Mouse (Mus musculus): ENCODE results near the gene Klhl26. TPM values are rescaled to one million over a fixed set of nuclear protein-coding genes. Genes with fewer than 3 reads are reported as not detected.

Klhl26 gene
- polyA plus RNA-seq, 1 experiment from 2014 or later, result 9.3 TPM

- no peaks in the 10 kb centered on the region for H3K9me3 ChIP-seq (ENCODE audit: control insufficient read depth)
- H3K4me1 ChIP-seq (replicated peaks; ENCODE audit: control insufficient read depth, insufficient read depth, low read length), result no peaks in the 10 kb centered on the region
- no peak overlapping the region for H3K9ac ChIP-seq (ENCODE audit: low read depth, low read length)
- no peaks in the 10 kb centered on the region for H3K27me3 ChIP-seq (replicated peaks; ENCODE audit: control insufficient read depth, insufficient read depth, low read length)
- WGBS, result 88% methylated on average over 2 of the region's 2 CpGs
- H3K27ac ChIP-seq (ENCODE audit: low read depth, low read length), result no peak overlapping the region
- H3K36me3 ChIP-seq (ENCODE audit: control insufficient read depth, insufficient read depth), result no peaks in the 10 kb centered on the region
- ATAC-seq, result no peak
- no peak for TF ChIP-seq CTCF (IDR thresholded peaks at IDR 0.05; ENCODE audit: low read depth)
- H3K4me2 ChIP-seq (replicated peaks; ENCODE audit: low read depth), result no peak overlapping the region
- H3K4me3 ChIP-seq (ENCODE audit: low read depth, low read length), result no peak overlapping the region
Observed at GRCm38 (mm10) chr8:70426300-70426907, 50.4 kb downstream of the Klhl26 start.

- Histone ChIP-seq H3K4me2 (replicated peaks; ENCODE audit: low read depth) (no peak overlapping the region), H3K27me3 (replicated peaks; ENCODE audit: control insufficient read depth, insufficient read depth, low read length) (no peaks in the 10 kb centered on the region), H3K9ac (ENCODE audit: low read depth, low read length) (no peak overlapping the region), H3K9me3 (ENCODE audit: control insufficient read depth) (no peaks in the 10 kb centered on the region), H3K36me3 (ENCODE audit: control insufficient read depth, insufficient read depth) (no peaks in the 10 kb centered on the region), H3K4me3 (ENCODE audit: low read depth, low read length) (no peak overlapping the region), H3K27ac (ENCODE audit: low read depth, low read length) (no peak overlapping the region), H3K4me1 (replicated peaks; ENCODE audit: control insufficient read depth, insufficient read depth, low read length) (no peaks in the 10 kb centered on the region)
- TF ChIP-seq CTCF (IDR thresholded peaks at IDR 0.05; ENCODE audit: low read depth), result no peak
- 84% methylated on average over 2 of the region's 2 CpGs for WGBS
- ATAC-seq, result no peak
Observed at GRCm38 (mm10) chr8:70422722-70423121, 54.0 kb downstream of the Klhl26 start.

DNA sequence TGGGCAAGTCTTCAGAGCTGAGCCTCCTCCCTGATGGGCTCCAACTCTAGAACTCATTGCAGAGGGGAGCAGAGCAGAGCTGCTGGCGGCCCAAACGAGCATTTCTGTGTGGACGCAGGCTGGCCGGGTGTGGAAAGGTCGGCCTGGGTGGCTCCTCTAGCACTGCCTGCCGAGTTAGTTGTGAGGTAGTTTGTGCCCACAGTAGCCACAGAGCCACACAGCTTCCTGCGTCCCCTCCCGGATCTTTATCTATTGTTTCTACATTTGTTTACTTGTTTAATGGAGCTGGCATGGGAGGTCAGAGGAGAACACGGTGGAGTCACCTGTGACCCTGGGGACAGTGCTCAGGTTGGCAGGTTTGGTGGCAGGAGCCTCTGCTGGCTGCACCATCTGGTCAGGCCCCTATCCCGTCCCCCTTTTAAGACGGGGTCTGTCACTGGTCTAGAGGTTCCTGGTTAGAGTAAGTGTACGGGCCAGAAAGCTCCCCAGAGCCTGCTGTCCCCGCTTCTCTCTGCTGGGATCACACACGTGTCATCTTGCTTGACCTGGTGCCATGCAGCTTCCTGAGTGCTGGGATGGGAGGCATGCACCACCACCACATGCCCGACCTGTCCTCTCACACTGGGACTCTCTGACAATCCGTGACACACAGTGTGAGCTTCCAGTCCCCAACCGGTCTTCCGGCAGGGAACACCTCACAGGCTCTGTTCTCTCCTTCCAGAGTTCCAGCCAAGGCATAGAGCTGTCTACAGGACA lies 55.2 kb downstream of the Klhl26 start:
- Histone ChIP-seq H3K27me3 (replicated peaks; ENCODE audit: control insufficient read depth, insufficient read depth, low read length) (no peaks in the 10 kb centered on the region), H3K9ac (ENCODE audit: low read depth, low read length) (no peak overlapping the region), H3K9me3 (ENCODE audit: control insufficient read depth) (no peaks in the 10 kb centered on the region), H3K4me2 (replicated peaks; ENCODE audit: low read depth) (no peak overlapping the region), H3K4me3 (ENCODE audit: low read depth, low read length) (no peak overlapping the region), H3K36me3 (ENCODE audit: control insufficient read depth, insufficient read depth) (no peaks in the 10 kb centered on the region), H3K27ac (ENCODE audit: low read depth, low read length) (no peak overlapping the region), H3K4me1 (replicated peaks; ENCODE audit: control insufficient read depth, insufficient read depth, low read length) (no peaks in the 10 kb centered on the region)
- 69% methylated on average over 18 of the region's 18 CpGs for WGBS
- ATAC-seq, result no peak
- TF ChIP-seq CTCF (IDR thresholded peaks at IDR 0.05; ENCODE audit: low read depth), result no peak

DNA sequence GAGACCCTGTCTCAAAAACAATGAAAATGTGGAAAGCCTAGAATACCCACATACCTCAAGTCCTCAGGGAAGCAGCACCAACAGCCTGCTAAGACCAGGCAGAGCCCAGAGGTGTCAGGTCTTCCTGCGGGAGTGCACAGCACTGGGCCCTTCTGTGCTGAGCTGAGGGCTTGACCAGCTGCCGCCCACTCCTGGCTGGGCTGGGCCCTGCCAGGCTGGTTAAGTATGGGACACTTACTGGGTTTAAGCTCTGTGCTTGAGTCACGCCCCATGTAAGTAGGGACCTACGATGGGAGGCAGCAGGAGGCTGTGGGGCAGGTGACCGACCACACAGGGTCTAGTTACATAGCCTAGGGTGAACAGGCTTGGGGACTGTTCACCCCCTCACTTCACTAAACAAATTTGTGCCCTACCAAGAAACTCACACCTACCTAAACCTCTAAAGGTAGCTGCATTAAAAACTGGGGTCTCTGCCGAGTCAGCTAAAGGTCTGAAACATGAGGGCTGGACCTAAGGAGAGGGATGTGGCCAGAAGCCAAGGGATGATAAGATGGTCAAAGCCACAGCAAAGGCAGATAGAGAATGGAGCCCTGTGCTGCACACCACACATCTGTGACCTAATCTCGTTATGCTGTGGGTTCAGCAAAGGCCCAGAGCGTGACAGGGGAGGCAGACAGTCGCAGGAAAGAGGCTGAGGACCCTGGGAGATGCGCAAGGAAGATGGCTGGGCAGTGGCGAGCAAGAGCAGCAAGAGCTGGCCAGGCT lies 56.7 kb downstream of the Klhl26 start:
- Histone ChIP-seq H3K4me1 (replicated peaks; ENCODE audit: control insufficient read depth, insufficient read depth, low read length) (no peaks in the 10 kb centered on the region), H3K36me3 (ENCODE audit: control insufficient read depth, insufficient read depth) (no peaks in the 10 kb centered on the region), H3K9me3 (ENCODE audit: control insufficient read depth) (no peaks in the 10 kb centered on the region), H3K27ac (ENCODE audit: low read depth, low read length) (no peak overlapping the region), H3K9ac (ENCODE audit: low read depth, low read length) (no peak overlapping the region), H3K27me3 (replicated peaks; ENCODE audit: control insufficient read depth, insufficient read depth, low read length) (no peaks in the 10 kb centered on the region), H3K4me3 (ENCODE audit: low read depth, low read length) (no peak overlapping the region), H3K4me2 (replicated peaks; ENCODE audit: low read depth) (no peak overlapping the region)
- TF ChIP-seq CTCF (IDR thresholded peaks at IDR 0.05; ENCODE audit: low read depth), result no peak
- 84% methylated on average over 11 of the region's 11 CpGs for WGBS
- no peak for ATAC-seq

- WGBS, result 51% methylated on average over 14 of the region's 14 CpGs
- Histone ChIP-seq H3K36me3 (ENCODE audit: control insufficient read depth, insufficient read depth) (no peaks in the 10 kb centered on the region), H3K4me3 (ENCODE audit: low read depth, low read length) (no peak overlapping the region), H3K9ac (ENCODE audit: low read depth, low read length) (no peak overlapping the region), H3K27ac (ENCODE audit: low read depth, low read length) (no peak overlapping the region), H3K4me1 (replicated peaks; ENCODE audit: control insufficient read depth, insufficient read depth, low read length) (no peaks in the 10 kb centered on the region), H3K4me2 (replicated peaks; ENCODE audit: low read depth) (no peak overlapping the region), H3K9me3 (ENCODE audit: control insufficient read depth) (no peaks in the 10 kb centered on the region), H3K27me3 (replicated peaks; ENCODE audit: control insufficient read depth, insufficient read depth, low read length) (no peaks in the 10 kb centered on the region)
- no peak for TF ChIP-seq CTCF (IDR thresholded peaks at IDR 0.05; ENCODE audit: low read depth)
- no peak for ATAC-seq
Observed at GRCm38 (mm10) chr8:70418954-70419353, 57.8 kb downstream of the Klhl26 start.

DNA sequence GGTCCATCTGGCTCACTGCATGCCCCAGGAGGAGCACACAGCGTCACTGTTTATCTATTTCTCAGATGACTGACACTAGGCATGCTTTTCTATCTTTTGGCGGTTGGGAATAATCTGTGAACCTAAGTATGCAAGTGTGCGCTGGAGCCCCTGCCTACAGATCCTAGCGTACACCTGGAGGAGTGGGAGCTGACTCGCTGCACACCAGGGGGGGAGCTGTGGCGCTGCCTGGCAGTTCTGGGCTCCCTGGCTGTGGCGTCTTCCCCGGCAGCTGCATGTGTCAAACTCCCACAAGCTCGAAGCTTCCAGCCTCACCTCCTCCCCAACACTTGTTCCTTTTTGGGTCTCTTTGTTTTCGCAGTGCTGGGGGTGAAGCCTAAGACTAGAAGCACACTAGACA lies 58.9 kb downstream of the Klhl26 start:
- TF ChIP-seq CTCF (IDR thresholded peaks at IDR 0.05; ENCODE audit: low read depth), result 0 out of 2 replicates have a peak, but pooled peaks have one; percentile 25

More for the DNA sequence above, 58.9 kb downstream of the Klhl26 start:
- Histone ChIP-seq H3K27me3 (replicated peaks; ENCODE audit: control insufficient read depth, insufficient read depth, low read length) (no peaks in the 10 kb centered on the region), H3K4me2 (replicated peaks; ENCODE audit: low read depth) (no peak overlapping the region), H3K9ac (ENCODE audit: low read depth, low read length) (no peak overlapping the region), H3K9me3 (ENCODE audit: control insufficient read depth) (no peaks in the 10 kb centered on the region), H3K36me3 (ENCODE audit: control insufficient read depth, insufficient read depth) (no peaks in the 10 kb centered on the region; the same call in 1 of the 2 replicates), H3K27ac (ENCODE audit: low read depth, low read length) (no peak overlapping the region), H3K4me1 (replicated peaks; ENCODE audit: control insufficient read depth, insufficient read depth, low read length) (no peaks in the 10 kb centered on the region), H3K4me3 (ENCODE audit: low read depth, low read length) (no peak overlapping the region)
- 63% methylated on average over 10 of the region's 10 CpGs for WGBS
- no peak for ATAC-seq
